Mouse (Mus musculus): ENCODE measurements around the gene Gm49321.

DNA sequence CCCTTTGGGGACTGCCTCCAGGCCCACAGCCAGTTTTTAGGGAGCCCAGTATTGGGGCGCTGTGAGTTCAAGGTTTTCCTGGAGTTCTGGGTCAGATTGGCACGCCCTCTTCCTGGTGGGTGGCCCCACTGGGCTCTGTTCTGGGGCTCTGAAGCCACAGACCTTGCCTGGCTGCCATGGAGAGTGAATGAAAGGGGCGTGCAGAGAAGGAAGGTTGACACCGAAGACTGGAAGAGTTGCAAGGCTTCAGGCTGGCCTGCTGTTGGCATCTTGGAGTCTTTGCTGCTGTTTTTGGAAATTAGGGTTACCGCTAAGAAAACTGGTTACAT, 60.6 kb downstream of the Gm49321 start:
- no peak for TF ChIP-seq CTCF (IDR thresholded peaks at IDR 0.05; ENCODE audit: borderline replicate concordance, insufficient read depth, low read length)
- TF ChIP-seq POLR2A (IDR thresholded peaks at IDR 0.05; ENCODE audit: low read depth, low read length) = no peak
